Mouse (Mus musculus): Measurements from ENCODE around the gene Gm49333.

Gene Gm49333

DNA sequence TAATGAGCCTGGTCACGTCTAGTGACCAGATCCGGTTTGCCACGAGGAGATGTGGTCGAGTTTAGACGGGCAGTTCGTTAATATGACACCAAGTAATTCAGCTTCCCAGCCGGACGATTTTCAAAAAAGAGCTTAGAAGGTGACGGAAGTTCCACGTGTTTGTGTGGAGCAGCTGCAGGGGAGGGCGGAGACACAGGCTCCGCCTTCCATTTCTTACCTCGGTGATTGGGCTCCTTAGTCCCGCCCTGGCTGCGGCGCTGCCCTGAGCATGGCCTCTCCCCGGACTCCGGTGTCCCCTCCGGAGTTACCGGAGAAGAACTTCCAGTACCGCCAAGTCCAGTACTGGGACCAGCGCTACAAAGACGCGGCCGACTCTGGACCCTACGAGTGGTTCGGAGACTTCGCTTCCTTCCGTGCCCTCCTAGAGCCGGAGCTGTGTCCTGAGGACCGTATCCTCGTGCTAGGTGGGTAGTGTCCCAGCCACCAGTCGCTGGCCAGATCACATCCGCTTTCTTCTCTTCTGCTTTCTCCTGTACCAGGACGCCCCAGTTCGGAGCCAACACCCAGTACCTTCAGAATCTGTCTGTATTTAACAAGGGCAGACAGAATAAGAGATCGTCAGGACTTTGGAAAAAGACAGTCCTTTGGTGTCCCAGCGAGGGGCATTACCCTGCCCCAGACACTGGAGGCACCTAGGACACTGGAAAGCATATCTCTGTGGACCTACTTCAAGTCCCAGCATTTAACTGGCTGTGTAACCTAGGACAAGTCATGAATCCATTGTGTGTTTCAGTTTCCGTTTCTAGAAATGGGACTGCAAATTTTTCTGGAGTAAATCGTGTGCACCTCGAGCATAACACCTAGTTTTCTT lies at the start of gene Gm49333, which contains the start of the genes Eef1akmt4 and Alg3:
Gm49333 (plus strand) TSS at position 254 of the 871 bp plus-strand sequence.
Eef1akmt4 (plus strand) TSS at position 237 of the 871 bp plus-strand sequence.
Alg3 (minus strand) TSS at position 379 of the 871 bp plus-strand sequence.
- peak; percentile 92 for DNase-seq (ENCODE audit: low read depth, low spot score)

DNA sequence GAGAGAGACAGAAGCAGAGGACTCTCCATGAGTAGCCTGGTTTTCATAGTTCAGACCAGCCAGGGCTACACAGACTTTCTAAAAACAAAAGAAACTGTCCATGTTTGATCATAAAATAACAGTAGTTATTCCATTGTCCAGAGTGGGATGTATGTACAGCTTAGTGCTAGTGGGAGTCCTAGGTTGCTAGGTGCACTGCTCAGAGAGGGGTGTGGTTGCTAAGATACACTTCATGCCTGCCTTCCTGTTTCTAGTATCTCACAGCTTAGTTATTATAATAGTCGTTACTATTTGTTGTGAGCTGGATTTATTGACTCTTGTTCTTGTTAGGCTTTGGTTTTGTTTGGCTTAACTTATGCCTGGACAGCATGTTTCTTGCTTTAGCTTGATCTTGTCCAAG lies 46.3 kb upstream of the Gm49333 start:
- DNase-seq (ENCODE audit: low read depth, low spot score) = no peak

DNA sequence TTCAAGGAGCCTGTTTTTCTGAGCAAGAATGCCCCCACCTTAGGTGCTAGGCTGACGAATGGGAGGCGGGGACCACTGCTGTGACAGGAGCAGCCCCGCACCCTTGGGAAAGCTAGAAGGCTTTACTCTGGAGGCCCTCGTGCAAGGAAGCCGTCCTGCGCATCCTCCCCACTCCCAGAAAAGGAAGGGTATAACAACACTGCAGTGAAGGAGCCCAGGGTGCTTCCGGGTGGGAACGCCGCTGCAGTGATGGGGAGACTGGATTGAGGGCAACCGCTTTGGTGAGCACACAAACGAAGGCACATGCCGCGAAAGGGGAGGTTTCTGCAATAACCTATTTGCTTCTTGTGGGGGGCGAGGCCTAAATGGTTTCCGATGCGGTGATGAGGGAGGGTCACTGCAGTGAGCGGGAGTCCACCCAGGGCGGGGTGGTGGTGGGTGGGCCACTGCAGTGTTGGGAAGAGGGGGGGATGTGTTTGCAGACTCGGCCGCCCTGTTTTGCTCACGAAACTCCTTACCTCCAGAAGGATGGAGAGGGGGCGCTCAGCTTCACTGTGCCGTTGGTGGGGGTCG lies 22.0 kb upstream of the Gm49333 start, which contains the start of gene Vwa5b2:
Vwa5b2 (plus strand) TSS at position 106 of the 573 bp plus-strand sequence.
- DNase-seq (ENCODE audit: low read depth, low spot score) = no peak

DNA sequence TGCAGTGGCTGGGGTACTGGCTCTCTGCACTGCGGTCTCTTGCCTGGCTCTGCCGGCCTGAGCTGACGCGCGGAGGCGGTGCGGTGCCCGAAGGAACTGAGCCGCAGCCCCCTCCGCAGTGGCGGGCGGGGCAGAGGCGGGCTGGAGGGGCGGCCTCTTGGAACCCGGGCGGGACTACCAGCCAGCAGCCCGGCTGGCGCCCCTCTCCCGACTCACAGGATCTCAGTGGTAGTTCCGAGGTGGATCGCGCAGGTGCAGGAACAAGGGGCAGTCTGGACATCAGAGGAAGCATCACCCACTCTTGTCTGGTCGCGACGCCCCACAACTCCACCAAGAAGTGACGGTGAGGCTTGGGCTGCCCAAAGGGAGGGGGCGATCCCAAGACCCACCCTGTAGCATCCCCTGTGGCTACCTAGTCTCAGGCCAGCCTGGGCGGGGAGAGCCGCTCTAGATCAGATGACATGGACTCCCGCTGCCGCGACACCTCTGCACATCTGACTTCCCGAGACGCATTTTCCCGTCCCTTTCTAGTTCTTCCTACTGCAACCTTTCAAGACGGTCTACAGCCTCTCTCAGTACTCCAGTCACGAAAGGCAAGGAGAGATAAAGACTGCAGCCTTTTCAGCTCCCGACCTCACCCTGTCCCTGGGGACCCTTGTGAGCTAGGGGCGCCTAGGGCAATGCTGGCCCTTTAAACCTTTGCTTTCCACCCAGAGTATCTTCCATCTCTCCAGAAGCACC lies 21.3 kb upstream of the Gm49333 start:
- no peak for DNase-seq (ENCODE audit: low read depth, low spot score)

DNA sequence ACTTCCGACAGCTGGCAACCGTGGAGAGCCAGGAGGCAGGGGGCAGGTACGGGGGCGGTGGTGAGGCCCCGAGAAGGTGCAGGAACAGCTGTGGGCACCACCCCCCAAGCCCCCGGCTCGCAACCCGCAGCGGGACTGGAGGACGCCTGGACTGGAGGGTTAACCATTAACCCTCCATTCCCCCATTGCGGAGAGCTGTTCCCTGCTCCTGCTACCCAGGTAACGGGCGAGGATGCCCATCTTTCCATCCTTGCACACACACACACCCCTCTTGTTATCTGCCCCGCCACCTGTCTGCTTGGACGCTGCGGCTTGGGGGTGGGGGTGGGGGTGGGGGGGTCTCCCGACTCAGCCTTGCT lies 20.8 kb upstream of the Gm49333 start:
- no peak for DNase-seq (ENCODE audit: low read depth, low spot score)

DNA sequence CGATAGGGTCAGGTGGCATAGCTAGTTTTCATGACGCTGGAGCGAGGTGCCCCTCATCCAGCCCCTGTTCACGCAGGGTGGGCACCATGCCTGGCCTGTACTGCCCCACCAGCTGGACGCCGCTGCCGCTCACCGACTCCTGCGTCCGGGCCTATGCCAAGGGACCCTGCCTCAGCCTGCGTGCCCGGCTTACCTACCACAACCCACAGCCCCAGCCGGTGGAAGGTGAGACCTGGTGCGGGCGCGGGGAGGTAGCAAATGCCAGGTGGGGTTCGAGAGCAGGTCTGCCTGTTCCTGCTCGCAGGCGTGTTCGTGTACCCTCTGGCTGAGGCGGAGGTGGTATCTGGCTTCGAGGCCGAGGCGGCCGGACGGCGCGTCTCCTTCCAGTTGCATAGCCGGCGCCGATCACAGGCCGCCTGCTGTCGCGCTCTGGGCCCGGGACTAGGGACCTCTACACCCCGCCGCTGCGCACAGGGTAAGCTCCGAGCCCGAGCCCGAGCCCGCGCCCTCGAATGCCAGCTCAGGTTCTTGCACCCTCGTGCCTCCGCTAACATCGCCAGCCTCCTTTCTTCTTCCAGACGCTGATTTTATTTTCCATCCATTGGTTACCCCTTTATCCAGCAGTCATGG lies 20.2 kb upstream of the Gm49333 start:
- no peak for DNase-seq (ENCODE audit: low read depth, low spot score)

DNA sequence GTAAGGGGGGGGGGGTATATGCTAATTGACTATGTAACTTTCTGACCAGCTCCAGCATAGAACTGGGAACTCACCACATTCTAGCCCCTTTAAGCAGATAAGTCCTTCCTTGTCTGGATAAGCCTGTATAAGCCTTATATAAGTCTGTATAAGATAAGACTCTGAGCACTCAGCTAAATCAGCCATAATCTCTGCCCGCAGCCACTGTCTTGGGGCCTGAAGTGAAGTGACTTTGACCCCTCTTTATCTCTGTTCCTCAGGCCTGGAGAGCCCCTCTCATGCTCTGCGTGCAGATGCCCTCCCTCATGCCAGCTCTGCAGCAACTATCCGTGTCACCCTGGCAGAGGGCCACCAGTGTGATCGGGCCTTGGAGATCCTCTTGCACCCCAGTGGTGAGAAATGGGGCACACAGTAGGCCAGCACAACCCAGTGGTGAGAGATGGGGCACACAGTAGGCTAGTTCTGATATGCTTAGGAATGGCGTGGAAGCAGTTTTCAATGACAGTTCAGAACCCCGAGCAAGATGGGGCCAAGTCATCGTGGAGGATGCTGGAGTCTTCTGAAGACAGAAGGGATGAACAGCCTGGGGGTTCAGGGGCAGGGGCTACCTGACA lies 16.2 kb upstream of the Gm49333 start:
- DNase-seq (ENCODE audit: low read depth, low spot score) = no peak

DNA sequence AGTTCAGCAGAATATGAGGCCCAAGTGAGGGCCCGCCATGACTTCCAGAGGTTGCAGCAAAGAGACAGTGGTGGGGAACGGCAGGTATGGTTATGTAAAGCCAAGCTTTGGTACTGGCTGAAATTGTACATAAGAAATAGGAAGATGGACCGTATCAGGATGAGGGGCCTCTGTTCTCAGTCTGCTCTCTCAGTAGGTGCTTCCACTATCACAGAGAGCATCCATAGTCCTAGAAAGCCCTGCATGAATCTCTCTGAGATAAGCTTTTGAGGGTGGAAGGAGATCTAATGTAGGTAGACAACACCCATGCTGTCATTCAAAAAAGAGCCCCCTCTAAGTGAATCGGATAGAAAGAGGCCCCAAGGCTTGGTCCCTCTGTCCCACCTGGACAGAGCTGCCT lies 15.7 kb upstream of the Gm49333 start:
- no peak for DNase-seq (ENCODE audit: low read depth, low spot score)

DNA sequence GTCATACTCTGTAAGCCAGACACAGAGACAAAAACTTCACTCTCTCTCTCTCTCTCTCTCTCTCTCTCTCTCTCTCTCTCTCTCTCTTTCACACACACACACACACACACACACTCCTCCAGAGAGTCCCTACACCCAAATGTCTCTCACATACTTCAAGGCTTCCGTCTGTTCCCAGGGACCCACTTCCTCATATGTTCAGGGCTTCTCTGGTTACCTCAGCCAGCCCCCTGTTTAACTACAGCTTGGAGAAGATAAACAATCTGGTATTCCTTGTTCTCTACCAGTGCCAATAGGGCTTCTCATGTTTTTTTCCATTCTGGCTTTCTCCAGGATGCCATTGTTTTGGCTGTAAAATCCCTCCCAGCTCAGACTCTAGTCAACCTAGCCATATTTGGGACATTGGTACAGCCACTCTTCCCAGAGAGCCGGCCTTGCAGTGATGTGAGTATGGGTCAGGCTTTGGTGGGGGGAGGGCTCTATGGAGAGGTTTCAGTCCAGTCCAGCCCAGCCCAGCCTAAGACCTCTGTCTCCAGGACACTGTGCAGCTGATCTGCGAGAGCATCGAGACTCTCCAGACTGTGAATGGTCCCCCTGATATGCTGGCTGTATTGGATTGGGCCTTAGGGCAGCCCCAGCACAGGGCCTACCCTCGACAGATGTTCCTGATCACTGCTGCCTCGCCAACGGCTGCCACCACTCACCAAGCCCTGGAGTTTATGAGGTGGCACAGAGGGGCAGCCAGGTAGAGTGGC lies 14.5 kb upstream of the Gm49333 start:
- DNase-seq (ENCODE audit: low read depth, low spot score) = no peak

DNA sequence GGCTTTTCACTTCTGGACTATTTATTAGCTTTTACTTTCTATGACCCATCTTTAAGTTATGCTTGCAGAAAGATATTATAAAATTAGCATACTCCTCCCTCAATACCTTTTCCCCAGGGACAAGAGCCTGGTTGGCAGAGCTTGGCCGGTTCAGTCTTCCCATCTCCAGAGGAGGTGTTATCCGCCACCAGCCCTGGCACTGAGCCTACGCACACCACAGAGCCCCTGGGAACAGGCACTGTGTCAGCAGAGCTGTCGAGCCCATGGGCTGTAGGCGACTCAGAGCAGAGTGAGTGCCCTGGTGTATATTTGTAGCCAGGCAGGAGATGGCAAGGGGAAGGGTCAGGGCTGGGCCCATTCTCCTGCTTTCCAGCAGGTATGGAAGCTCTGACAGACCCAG lies 10.9 kb upstream of the Gm49333 start:
- DNase-seq (ENCODE audit: low read depth, low spot score) = no peak

DNA sequence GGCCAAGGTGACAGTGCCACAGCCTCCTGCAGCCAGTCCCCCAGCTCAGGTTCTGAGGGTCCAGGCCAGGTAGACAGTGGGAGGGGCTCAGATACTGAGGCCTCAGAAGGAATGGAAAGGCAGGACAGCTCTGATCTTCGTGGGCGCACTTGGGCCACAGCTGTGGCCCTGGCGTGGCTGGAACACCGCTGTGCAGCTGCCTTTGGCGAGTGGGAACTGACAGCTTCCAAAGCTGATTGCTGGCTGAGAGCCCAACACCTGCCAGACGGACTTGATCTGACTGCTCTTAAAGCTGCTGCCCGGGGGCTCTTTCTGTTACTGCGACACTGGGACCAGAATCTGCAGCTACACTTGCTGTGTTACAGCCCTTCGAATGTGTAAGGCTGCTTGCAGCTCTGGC lies 6.7 kb upstream of the Gm49333 start:
- DNase-seq (ENCODE audit: low read depth, low spot score) = no peak

DNA sequence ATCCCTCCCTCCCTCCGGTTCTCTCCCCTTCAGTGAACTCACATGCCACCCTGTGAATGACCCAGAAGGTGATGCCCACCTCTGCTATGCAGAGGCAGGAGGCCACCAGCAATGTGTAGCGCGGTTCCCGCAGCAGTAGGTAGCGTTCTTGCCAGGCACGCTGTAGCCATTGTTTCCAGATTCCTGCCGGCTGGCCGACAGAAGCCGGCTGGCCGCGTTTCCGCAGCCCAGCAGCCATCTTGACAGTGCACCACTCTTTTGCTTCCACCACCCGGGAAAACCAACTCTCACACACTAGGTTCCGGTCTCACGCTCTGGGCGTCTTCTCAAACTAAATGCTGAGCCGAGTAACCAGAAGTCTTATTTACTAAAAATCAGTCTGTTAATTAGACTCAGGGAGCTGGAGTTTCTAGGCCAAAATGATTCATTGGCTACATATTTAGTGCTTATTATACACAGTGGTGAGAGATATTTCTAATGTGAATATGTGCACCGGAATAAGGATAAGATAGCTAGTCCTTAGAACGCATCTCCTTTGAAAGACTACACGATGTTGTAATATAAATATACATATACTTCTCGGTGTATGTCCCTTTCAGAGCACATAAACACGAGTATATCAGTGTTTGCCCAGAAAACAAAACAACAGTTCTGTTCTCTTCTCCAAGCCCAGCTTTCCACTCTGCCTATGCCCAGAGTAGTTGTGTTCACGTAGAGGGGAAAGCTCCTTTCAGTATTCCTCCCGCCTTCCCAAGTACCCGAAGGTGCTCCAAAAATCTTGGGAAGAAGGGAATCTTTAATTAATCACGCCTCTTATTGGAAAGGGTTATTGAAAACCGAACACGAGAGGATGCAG lies 681 bp upstream of the Gm49333 start:
- peak; percentile 90 for DNase-seq (ENCODE audit: low read depth, low spot score)

DNA sequence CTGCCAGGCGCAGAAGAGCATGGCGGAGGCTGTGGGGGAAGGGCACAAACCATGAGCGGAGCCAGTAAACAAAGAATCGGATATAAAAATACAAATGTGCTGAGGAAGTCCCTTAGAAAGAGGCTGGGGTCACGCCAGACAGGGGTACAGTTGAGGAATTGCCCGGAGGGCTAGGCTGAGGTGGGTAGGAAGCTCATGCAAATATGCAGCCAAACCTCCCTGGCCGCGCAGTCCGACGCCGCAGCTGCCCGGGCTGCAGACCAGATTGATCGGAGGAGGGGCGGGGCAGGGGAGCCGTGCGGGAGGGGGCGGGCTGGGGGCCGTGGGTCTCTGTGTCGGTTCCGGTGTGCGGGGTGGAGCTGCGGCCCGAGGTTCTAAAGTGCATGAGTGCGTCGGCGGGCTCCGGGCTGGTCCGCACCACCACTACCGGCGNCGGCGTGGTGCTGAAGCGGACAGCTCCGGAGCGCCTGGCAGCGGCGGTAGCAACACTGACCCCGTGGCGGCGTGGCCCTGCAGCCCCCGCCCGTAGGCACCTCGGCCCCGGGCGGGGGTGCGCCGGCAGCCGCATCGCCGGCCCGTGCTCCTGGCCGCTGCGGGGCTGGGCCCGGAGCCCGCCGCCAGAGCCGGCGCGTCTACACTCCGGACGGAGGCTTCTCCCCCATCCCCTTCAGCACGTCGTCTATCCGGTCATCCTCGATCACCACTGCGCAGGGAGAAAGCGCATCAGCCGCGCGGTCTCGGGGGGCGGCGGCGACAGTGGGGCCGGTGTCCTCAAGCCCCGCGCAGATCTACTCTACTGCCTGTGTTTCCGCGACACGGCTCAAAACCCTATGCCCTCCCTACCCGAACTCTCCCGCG lies 8.4 kb downstream of the Gm49333 start:
- peak; percentile 55 for DNase-seq (ENCODE audit: low read depth, low spot score)

DNA sequence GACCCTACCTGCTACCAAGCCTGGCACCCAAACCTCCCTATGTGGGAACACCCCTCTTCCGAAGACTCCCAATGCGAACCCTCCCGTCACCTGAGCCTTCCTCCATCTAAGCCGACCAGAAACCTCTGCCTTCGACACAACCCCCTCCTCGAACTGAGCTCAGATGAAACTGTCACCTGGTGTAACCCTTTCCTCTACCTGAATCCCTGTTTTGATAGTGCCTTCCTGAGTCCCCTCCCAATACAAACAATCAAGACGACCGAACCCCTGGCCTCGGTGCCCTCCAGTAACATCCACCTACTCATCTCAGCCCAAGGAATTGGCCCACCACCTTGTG lies 9.0 kb downstream of the Gm49333 start:
- no peak for DNase-seq (ENCODE audit: low read depth, low spot score)

DNA sequence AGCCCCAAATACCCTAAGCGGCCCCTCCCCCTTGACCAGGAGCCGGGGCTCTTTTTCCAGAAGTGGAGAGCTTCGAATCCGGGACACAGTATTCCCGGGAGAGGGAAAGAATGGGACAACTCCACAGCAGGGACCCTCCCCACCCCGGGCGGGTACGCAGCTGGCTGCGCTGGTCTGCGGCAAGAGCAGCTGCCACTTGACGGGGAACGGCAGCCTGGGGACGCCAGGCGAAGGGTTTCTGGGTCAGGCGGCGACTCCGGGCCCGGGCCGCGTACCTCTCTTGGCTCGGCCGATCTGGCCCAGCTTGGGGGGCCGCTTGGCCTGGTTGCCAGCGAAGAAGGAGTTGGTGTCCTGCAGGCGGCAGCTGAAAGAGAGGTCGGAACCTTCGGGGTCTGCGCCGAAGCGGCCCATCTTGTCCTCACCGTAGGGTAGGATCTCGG lies 9.4 kb downstream of the Gm49333 start:
- DNase-seq (ENCODE audit: low read depth, low spot score) = no peak

DNA sequence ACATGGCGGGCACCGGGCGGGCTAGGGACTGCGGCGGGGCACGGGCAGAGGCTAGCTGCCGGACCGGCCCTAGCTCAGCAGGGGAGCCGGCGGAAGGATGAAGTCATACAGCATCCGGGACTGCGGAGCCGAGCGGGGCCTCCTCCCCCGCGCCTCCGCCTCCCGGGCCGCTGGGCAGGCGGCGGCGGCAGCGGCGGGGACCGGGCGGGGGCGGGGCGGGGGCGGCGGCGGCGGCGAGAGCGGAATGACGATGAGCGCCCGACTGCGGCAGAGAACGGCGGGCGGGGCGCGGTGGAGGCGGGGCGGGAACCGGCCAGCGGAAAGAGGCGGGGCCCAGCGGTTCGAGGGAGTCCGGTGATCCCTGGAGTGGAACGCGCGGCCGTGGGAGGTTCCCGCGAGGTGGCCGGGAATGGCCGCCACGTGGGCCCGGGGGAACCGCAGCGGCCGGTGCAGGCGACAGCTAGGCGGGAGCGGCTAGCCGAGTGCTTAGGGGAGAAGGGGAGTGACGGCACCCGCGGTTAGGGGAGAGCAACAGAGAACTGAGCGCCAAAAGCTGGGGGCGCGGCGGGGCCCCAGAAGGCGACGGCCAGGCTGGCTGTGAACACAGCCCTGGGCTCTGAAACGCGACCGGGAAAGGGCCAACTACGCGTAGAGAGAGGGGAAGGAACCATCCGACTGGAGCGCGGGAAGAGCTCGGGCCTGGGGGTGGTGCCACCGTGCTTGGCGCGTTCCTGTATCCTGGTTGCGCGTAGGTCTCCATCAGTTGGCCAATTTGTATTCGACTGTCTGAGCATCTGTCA lies 10.0 kb downstream of the Gm49333 start, which contains the start of gene Camk2n2:
Camk2n2 (minus strand) TSS at position 97 of the 800 bp plus-strand sequence.
- DNase-seq (ENCODE audit: low read depth, low spot score) = peak; percentile 44

DNA sequence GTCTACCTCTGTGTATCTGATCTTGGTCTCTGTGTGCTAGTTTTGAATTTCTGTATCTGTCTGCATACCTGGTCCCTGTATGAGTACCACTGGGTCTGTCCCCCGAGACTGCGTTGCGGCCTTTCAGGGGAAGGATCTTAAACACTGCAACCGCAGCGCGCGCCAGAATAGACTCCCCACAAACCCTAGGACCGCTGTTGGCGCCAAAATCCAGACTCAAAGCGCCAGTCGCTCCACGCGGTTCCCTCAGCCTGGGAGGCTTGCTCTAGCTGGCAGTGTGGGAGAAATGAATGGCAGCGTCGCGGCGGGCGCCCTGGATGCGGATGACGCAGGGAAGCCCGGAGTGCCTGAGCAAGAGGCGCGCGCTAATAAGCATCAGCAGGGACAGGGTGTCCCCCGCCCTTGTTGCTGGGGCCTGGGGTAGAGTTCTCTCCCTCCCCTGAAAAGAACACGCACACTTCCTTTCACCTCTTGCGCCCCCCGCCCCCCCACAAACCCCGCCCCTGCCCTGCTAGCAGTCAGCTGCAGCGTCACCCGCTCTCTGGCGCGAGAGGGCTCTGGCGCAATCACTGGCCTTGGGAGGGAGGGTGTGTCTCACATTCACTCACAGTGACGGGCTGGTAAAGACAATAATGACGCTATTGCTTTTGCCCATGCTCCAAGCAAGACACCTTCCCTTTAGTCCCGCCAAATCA lies 10.7 kb downstream of the Gm49333 start:
- peak; percentile 53 for DNase-seq (ENCODE audit: low read depth, low spot score)

All from CD4-positive, CD25-positive, alpha-beta regulatory T cell, adult 2 months (primary cell).